Mouse (Mus musculus) brain, embryonic 18.5 days (tissue): ENCODE data around the gene Kdm6b.
"Not testable (repeated sequence)": the region's sequence is repeated elsewhere in the genome, so short reads cannot be mapped to it uniquely, and the experiment has no call there.

Source experiments
- DNase-seq: peaks from one replicate; pipeline ENCODE4 v3.0.0-alpha.2; 2012; ENCODE audit warnings: low read depth, low spot score

Gene Kdm6b

GRCm38 (mm10) chr11:69406282-69406681 lies 7.2 kb downstream of the Kdm6b start:
- DNase-seq = no peak

- DNase-seq = no peak
Observed at GRCm38 (mm10) chr11:69405397-69406200, 7.9 kb downstream of the Kdm6b start.

- no peak for DNase-seq
Observed at GRCm38 (mm10) chr11:69404595-69405396, 8.7 kb downstream of the Kdm6b start.

- no peak for DNase-seq
Observed at GRCm38 (mm10) chr11:69403691-69404594, 9.5 kb downstream of the Kdm6b start.

GRCm38 (mm10) chr11:69401987-69402386 lies 11.5 kb downstream of the Kdm6b start:
- DNase-seq = no peak

- DNase-seq = no peak
Observed at GRCm38 (mm10) chr11:69401210-69401637, 12.3 kb downstream of the Kdm6b start.

- no peak for DNase-seq
Observed at GRCm38 (mm10) chr11:69400083-69400850, 13.2 kb downstream of the Kdm6b start.

- no peak for DNase-seq
Observed at GRCm38 (mm10) chr11:69399201-69400082, 14.0 kb downstream of the Kdm6b start.

- no peak for DNase-seq
Observed at GRCm38 (mm10) chr11:69398486-69399200, 14.8 kb downstream of the Kdm6b start.

GRCm38 (mm10) chr11:69398059-69398458 lies 15.4 kb downstream of the Kdm6b start, which contains the start of gene Tmem88:
Gene Tmem88, minus strand, starts transcription at chr11:69398234.
- no peak for DNase-seq

- DNase-seq = no peak
Observed at GRCm38 (mm10) chr11:69397581-69398057, 15.9 kb downstream of the Kdm6b start.

GRCm38 (mm10) chr11:69396772-69397171 lies 16.7 kb downstream of the Kdm6b start:
- DNase-seq = no peak

- DNase-seq = peak; percentile 99
Observed at GRCm38 (mm10) chr11:69395634-69396373, 17.7 kb downstream of the Kdm6b start.

GRCm38 (mm10) chr11:69395235-69395633 lies 18.2 kb downstream of the Kdm6b start, which contains the start of the genes Naa38 and Cyb5d1:
Gene Naa38, plus strand, starts transcription at chr11:69395487.
Gene Cyb5d1, minus strand, starts transcription at chr11:69395631.
- not testable (repeated sequence) for DNase-seq

- not testable (repeated sequence) for DNase-seq
Observed at GRCm38 (mm10) chr11:69394591-69395167, 18.8 kb downstream of the Kdm6b start.

GRCm38 (mm10) chr11:69390400-69391034 lies 23.0 kb downstream of the Kdm6b start:
- DNase-seq = no peak
